Mouse (Mus musculus): ENCODE results near the gene Rit1. TPM values are rescaled to one million over a fixed set of nuclear protein-coding genes. Genes with fewer than 3 reads are reported as not detected.

Gene Rit1
- polyA plus RNA-seq, 1 experiment = 42.5 TPM

DNA sequence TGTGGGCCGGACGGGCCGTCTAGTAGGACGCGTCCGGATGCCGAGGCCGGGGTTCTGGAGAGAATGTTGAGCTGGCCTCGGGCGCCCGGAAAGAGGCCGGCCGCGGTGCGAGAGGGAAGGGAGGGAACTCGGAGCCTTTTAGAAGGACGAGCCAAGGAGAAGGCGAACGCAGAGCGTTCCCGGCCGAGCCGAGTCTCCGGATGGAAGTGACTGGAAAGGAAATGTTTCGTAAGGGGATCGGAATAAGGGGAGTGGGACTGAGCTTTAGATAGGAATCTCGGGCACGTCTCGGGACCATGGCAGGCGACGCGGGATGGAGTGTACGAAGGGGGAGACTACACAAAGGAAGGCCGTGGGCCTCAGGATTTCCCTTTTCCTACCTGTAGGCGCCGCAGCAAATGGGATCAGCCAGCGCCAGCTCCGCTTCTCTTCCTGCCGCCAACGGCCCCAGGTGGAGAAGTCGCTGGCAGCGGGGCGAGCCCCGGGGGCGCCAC, 30.6 kb upstream of the Rit1 start:
- TF ChIP-seq MAX (IDR thresholded peaks at IDR 0.05) = no peak
- no peak for TF ChIP-seq MYOG (IDR thresholded peaks at IDR 0.05; ENCODE audit: control insufficient read depth, extremely low read depth, insufficient read length)
- no peak for TF ChIP-seq CTCF (IDR thresholded peaks at IDR 0.05; ENCODE audit: control insufficient read depth, insufficient read depth, insufficient read length)
- TF ChIP-seq MYOD1 (IDR thresholded peaks at IDR 0.05; ENCODE audit: control insufficient read depth, insufficient read length, low read depth) = no peak
- no peak for TF ChIP-seq CEBPB (IDR thresholded peaks at IDR 0.05; ENCODE audit: low read depth)
- TF ChIP-seq USF1 (IDR thresholded peaks at IDR 0.05; ENCODE audit: low read depth) = no peak
- Histone ChIP-seq H3ac (ENCODE audit: control insufficient read depth, insufficient read length, low read depth) (peak overlapping the region; percentile 98), H3K4me3 (ENCODE audit: insufficient read depth, poor library complexity, severe bottlenecking) (peak overlapping the region; percentile 89), H3K27me3 (ENCODE audit: control insufficient read depth, insufficient read depth, insufficient read length) (no peaks in the 10 kb centered on the region), H3K79me3 (ENCODE audit: low read depth) (peaks cover 51% of the 10 kb centered on the region), H3K36me3 (ENCODE audit: control insufficient read depth, insufficient read depth) (peaks cover 39% of the 10 kb centered on the region), H3K79me2 (ENCODE audit: control insufficient read depth, insufficient read depth) (peaks cover 55% of the 10 kb centered on the region)

GRCm38 (mm10) chr3:88686734-88687611, 29.7 kb upstream of the Rit1 start:
- TF ChIP-seq CTCF (IDR thresholded peaks at IDR 0.05; ENCODE audit: control insufficient read depth, insufficient read depth, insufficient read length) = no peak
- no peak for TF ChIP-seq USF1 (IDR thresholded peaks at IDR 0.05; ENCODE audit: low read depth)
- TF ChIP-seq FOSL1 (IDR thresholded peaks at IDR 0.05; ENCODE audit: insufficient read depth, low read length, poor library complexity, severe bottlenecking) = no peak
- no peak for TF ChIP-seq MAX (IDR thresholded peaks at IDR 0.05)
- TF ChIP-seq MYOG (IDR thresholded peaks at IDR 0.05; ENCODE audit: control insufficient read depth, extremely low read depth, insufficient read length) = no peak
- TF ChIP-seq MYOD1 (IDR thresholded peaks at IDR 0.05; ENCODE audit: control insufficient read depth, insufficient read length, low read depth) = no peak
- TF ChIP-seq CEBPB (IDR thresholded peaks at IDR 0.05; ENCODE audit: low read depth) = no peak
- Histone ChIP-seq H3K79me2 (ENCODE audit: control insufficient read depth, insufficient read depth) (peaks cover 57% of the 10 kb centered on the region), H3K36me3 (ENCODE audit: control insufficient read depth, insufficient read depth) (peaks cover 47% of the 10 kb centered on the region), H3K27me3 (ENCODE audit: control insufficient read depth, insufficient read depth, insufficient read length) (no peaks in the 10 kb centered on the region), H3K4me3 (ENCODE audit: insufficient read depth, poor library complexity, severe bottlenecking) (peak overlapping the region; percentile 89), H3K79me3 (ENCODE audit: low read depth) (peaks cover 53% of the 10 kb centered on the region), H3ac (ENCODE audit: control insufficient read depth, insufficient read length, low read depth) (peak overlapping the region; percentile 98)

DNA sequence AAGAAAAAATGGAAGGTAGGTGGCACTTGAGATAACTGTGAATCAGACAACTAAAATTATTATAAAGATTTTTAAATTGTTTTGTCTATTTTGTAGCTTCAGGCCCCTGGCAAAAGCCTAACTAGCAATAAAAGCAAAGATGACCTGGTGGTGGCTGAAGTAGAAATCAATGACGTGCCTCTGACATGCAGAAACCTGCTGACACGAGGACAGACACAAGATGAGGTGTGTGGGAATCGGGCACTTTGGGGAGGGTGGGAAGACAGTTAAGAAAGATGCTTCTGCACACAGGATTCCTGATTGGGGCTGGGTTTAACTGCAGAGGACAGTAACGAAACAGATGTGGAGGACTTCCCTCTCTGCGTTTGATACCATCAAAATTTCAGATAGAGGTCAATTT, 27.6 kb upstream of the Rit1 start:
- H3K27me3 ChIP-seq (ENCODE audit: control insufficient read depth, insufficient read depth, insufficient read length) = no peaks in the 10 kb centered on the region
- no peak overlapping the region for H3K4me3 ChIP-seq (ENCODE audit: insufficient read depth, poor library complexity, severe bottlenecking)
- TF ChIP-seq MYOG (IDR thresholded peaks at IDR 0.05; ENCODE audit: control insufficient read depth, extremely low read depth, insufficient read length) (no peak), FOSL1 (IDR thresholded peaks at IDR 0.05; ENCODE audit: insufficient read depth, low read length, poor library complexity, severe bottlenecking) (no peak), CTCF (IDR thresholded peaks at IDR 0.05; ENCODE audit: control insufficient read depth, insufficient read depth, insufficient read length) (no peak), MYOD1 (IDR thresholded peaks at IDR 0.05; ENCODE audit: control insufficient read depth, insufficient read length, low read depth) (no peak), CEBPB (IDR thresholded peaks at IDR 0.05; ENCODE audit: low read depth) (no peak), MAX (IDR thresholded peaks at IDR 0.05) (no peak), USF1 (IDR thresholded peaks at IDR 0.05; ENCODE audit: low read depth) (no peak)
- peaks cover 65% of the 10 kb centered on the region for H3K79me2 ChIP-seq (ENCODE audit: control insufficient read depth, insufficient read depth)
- H3ac ChIP-seq (ENCODE audit: control insufficient read depth, insufficient read length, low read depth) = no peak overlapping the region
- peaks cover 55% of the 10 kb centered on the region for H3K79me3 ChIP-seq (ENCODE audit: low read depth)
- H3K36me3 ChIP-seq (ENCODE audit: control insufficient read depth, insufficient read depth) = peaks cover 63% of the 10 kb centered on the region

DNA sequence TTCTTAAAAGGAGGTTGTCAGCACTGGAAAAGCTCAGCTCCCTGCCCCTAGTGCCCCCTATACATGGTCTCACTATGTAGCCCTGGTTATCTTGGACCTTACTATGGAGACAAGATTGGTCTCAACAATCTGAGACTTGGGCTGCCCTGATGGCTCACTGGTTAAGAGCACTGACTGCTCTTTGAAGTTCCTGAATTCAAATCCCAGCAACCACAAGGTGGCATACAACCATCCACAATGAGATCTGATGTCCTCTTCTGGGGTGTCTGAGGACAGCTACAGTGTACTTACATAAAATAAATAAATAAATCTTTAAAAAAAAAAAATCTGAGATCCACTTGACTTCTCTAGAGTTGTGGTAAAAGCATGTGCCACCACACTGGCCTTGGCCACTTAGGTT, 21.1 kb upstream of the Rit1 start:
- Histone ChIP-seq H3K79me2 (ENCODE audit: control insufficient read depth, insufficient read depth) (peaks cover 24% of the 10 kb centered on the region), H3K27me3 (ENCODE audit: control insufficient read depth, insufficient read depth, insufficient read length) (no peaks in the 10 kb centered on the region), H3K36me3 (ENCODE audit: control insufficient read depth, insufficient read depth) (peaks cover 91% of the 10 kb centered on the region), H3ac (ENCODE audit: control insufficient read depth, insufficient read length, low read depth) (no peak overlapping the region), H3K4me3 (ENCODE audit: insufficient read depth, poor library complexity, severe bottlenecking) (no peak overlapping the region), H3K79me3 (ENCODE audit: low read depth) (peaks cover 14% of the 10 kb centered on the region)
- TF ChIP-seq CTCF (IDR thresholded peaks at IDR 0.05; ENCODE audit: control insufficient read depth, insufficient read depth, insufficient read length) = no peak
- TF ChIP-seq FOSL1 (IDR thresholded peaks at IDR 0.05; ENCODE audit: insufficient read depth, low read length, poor library complexity, severe bottlenecking) = no peak
- no peak for TF ChIP-seq MYOD1 (IDR thresholded peaks at IDR 0.05; ENCODE audit: control insufficient read depth, insufficient read length, low read depth)
- TF ChIP-seq USF1 (IDR thresholded peaks at IDR 0.05; ENCODE audit: low read depth) = no peak
- no peak for TF ChIP-seq MYOG (IDR thresholded peaks at IDR 0.05; ENCODE audit: control insufficient read depth, extremely low read depth, insufficient read length)
- TF ChIP-seq CEBPB (IDR thresholded peaks at IDR 0.05; ENCODE audit: low read depth) = no peak
- no peak for TF ChIP-seq MAX (IDR thresholded peaks at IDR 0.05)

DNA sequence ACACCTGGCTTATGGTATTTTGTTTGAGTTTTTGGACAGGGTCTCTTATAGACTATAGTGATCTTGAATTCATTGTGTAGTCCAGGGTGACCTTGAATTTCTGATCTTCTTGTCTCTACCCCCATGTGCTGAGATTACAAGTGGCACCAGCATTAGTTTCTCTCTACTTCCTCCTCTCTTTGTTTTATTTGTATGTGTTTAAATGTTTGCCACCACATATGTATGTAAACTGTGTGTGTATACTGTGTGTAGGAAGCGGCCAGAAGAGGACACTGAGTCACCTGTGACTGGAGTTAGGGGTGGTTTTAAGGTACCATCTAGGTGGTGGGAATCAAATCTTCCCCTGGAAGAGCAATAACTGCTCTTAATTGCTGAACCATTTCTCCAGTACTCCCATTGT, 18.6 kb upstream of the Rit1 start:
- H3K79me3 ChIP-seq (ENCODE audit: low read depth) = peaks cover 11% of the 10 kb centered on the region
- peaks cover 95% of the 10 kb centered on the region for H3K36me3 ChIP-seq (ENCODE audit: control insufficient read depth, insufficient read depth)
- H3K27me3 ChIP-seq (ENCODE audit: control insufficient read depth, insufficient read depth, insufficient read length) = no peaks in the 10 kb centered on the region
- H3K4me3 ChIP-seq (ENCODE audit: insufficient read depth, poor library complexity, severe bottlenecking) = no peak overlapping the region
- H3K79me2 ChIP-seq (ENCODE audit: control insufficient read depth, insufficient read depth) = peaks cover 29% of the 10 kb centered on the region
- TF ChIP-seq FOSL1 (IDR thresholded peaks at IDR 0.05; ENCODE audit: insufficient read depth, low read length, poor library complexity, severe bottlenecking) = no peak
- TF ChIP-seq MYOD1 (IDR thresholded peaks at IDR 0.05; ENCODE audit: control insufficient read depth, insufficient read length, low read depth) = no peak
- TF ChIP-seq MAX (IDR thresholded peaks at IDR 0.05) = no peak
- no peak for TF ChIP-seq MYOG (IDR thresholded peaks at IDR 0.05; ENCODE audit: control insufficient read depth, extremely low read depth, insufficient read length)
- TF ChIP-seq USF1 (IDR thresholded peaks at IDR 0.05; ENCODE audit: low read depth) = no peak
- no peak for TF ChIP-seq CTCF (IDR thresholded peaks at IDR 0.05; ENCODE audit: control insufficient read depth, insufficient read depth, insufficient read length)
- no peak for TF ChIP-seq CEBPB (IDR thresholded peaks at IDR 0.05; ENCODE audit: low read depth)
- no peak overlapping the region for H3ac ChIP-seq (ENCODE audit: control insufficient read depth, insufficient read length, low read depth)
